Mouse (Mus musculus): ENCODE results near the gene 6030445D17Rik. TPM values are rescaled to one million over a fixed set of nuclear protein-coding genes. Genes with fewer than 3 reads are reported as not detected.

6030445D17Rik gene
- total RNA-seq, 2 experiments from 2014 or later: 0.13 to 0.17 TPM

DNA sequence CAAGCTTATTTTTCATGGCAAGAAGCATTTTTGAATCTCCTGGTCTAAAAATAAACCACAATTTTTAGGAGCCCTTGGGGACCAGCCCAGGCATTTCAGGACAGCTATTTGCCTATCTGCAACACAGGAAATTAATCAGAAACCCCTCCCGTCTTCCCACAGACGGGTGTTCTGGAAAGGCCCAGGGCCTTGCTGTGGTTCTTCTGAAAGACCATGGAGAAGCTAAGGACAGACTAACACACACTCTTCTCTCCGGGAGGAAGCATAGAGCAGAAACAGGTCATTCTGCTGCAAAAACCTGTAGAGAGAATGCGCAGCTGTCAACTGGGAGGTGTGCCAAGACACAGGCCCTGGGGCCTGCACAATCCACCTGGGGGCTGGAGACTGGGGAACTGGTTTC is 4.2 kb downstream of the 6030445D17Rik start:
- peak overlapping the region; percentile 83 for H3K27ac ChIP-seq
- no peak for TF ChIP-seq CTCF (IDR thresholded peaks at IDR 0.05)
- H3K4me3 ChIP-seq: 0 out of 2 replicates have a peak overlapping the region, but pooled peaks have one; percentile 14
- DNase-seq: peak; percentile 48
- intact Hi-C loops (cut with DNase I): no loop called here

DNA sequence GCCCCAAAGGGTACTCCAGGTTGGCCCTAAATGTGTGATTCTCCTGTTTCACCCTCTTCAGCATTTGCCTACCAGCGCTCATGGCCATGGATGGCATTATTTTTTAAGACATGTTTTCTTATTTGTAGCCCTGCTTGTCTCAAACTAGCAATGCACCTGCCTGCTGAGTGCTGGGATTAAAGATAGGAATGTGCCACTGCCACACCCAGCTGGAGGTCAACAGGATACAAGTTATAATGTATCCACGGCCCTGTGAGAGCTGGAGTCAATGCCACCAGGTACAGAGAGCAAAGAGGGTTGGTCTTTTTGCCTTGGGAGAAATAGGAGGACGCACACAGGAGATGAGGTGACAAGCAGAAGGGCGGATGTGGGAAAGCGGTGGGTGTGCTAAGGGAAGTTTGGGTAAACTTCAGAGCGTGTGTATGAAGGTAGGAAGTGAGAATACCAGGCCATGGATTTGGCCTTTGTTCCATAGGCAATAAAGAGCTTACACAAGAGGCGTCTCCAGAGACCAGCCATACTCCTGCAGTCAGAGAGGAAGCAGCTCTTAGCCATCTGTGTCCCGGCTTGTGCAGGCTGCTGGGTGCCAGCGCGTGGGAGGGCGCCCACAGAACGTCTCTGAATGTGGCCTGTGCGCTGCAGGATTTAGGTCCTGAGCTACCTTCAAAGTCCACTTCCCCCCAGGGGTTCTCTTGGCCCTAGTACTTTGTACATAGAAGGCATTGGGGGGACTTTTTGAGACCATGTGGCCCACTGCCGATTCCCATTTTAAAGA is 6.7 kb downstream of the 6030445D17Rik start:
- no peak for DNase-seq
- intact Hi-C loops (cut with DNase I): no loop called here
- H3K4me3 ChIP-seq: peak overlapping the region; percentile 90
- peak overlapping the region; percentile 95 for H3K27ac ChIP-seq
- TF ChIP-seq CTCF (IDR thresholded peaks at IDR 0.05): no peak

GRCm38 (mm10) chr4:136469371-136469903 is 7.4 kb downstream of the 6030445D17Rik start, which contains the start of gene Luzp1:
Gene Luzp1 (plus strand): TSS chr4:136469761.
- DNase-seq: peak; percentile 93
- H3K27ac ChIP-seq: peak within 1 kb of the TSS; percentile 95
- peak; percentile 16 for TF ChIP-seq CTCF (IDR thresholded peaks at IDR 0.05)
- intact Hi-C loops (cut with DNase I): no loop called here
- peak within 1 kb of the TSS; percentile 90 for H3K4me3 ChIP-seq

DNA sequence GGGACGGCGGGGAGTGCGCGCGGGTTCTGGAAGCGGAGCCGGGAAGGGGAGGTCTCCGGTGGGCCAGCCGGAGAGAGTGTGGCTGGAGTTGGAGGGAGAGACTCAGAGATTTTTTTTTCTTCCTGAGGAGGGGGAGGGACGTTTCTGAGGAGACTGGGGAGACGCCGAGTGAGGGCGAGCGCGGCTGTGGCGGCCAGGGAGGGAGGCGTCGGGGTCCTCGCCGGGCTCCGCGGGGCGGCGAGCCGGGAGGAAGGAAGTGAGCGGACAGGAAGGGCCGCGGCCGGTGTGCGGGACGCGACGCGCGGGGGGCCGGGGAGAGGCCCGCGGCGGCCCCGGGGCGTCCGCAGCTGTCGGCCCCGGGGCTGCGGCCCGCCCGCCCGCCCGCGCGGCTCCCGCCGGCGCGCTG is 7.9 kb downstream of the 6030445D17Rik start:
- intact Hi-C loops (cut with DNase I): loop anchor here (2.0 to 5.0 kb wide), 2 partner anchors 19 to 42 kb away; no protein-coding TSS in a partner anchor
- no peak for TF ChIP-seq CTCF (IDR thresholded peaks at IDR 0.05)
- no peak for DNase-seq
- peak overlapping the region; percentile 95 for H3K27ac ChIP-seq
- H3K4me3 ChIP-seq: peak overlapping the region; percentile 90

DNA sequence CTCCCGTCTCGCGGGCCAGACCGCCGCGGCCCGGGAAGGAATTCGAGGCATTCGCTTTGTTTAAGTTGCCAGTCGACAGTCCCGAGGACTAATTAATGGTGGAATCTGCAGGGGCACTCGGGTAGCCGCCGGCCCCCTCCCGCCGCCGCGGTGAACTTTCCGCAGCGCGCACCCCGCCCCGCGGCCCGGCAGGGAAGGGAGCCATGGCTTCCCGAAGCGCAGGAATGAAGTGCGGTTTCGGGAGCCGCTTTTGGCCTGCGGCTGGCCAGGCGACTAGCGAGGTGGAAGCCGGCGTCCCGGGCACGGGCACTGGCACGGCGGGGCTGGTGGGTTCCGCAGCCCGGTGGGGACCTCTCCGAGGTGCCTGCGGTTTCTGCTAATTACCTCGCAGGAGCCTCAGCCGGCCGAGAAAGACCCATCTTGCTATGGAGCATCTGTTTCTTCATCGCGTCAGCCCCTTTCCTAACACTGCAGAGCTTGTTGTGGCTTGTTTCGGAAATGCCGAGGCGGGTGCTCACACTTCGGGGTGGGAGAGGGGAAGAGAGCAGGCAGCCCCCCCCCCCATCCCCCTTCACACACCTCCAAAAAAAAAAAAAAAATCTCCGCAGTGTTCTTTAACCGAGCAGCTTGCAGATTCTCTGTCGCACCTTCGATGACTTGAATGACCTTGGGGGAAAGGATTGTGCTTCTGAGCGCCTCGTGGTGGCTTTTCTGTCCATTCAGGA is 8.5 kb downstream of the 6030445D17Rik start:
- no peak for TF ChIP-seq CTCF (IDR thresholded peaks at IDR 0.05)
- peak overlapping the region; percentile 95 for H3K27ac ChIP-seq
- H3K4me3 ChIP-seq: peak overlapping the region; percentile 90
- peak; percentile 67 for DNase-seq
- intact Hi-C loops (cut with DNase I): loop anchor here (2.0 to 5.0 kb wide), 2 partner anchors 18 to 42 kb away; no protein-coding TSS in a partner anchor

DNA sequence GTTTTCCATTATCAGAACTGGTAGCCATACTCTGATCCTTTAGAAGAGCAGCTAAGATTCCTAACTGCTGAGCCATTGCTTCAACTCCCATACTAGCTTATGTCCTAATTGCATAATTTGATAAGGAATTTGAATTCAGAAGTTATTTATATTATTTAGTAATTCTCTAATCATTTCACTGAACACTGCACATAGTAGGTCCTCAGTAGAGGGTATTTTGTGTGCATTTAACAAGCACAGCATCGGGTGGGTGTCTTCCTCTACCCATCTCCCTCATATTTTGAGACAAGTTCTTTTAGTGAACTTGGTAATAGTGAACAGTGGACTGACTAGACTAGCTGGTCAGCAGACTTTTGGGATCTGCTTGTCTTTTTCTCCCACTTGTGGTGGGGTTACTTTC is 14.6 kb downstream of the 6030445D17Rik start:
- H3K4me3 ChIP-seq: no peak overlapping the region
- TF ChIP-seq CTCF (IDR thresholded peaks at IDR 0.05): no peak
- no peak for DNase-seq
- no peak overlapping the region for H3K27ac ChIP-seq
- intact Hi-C loops (cut with DNase I): no loop called here

DNA sequence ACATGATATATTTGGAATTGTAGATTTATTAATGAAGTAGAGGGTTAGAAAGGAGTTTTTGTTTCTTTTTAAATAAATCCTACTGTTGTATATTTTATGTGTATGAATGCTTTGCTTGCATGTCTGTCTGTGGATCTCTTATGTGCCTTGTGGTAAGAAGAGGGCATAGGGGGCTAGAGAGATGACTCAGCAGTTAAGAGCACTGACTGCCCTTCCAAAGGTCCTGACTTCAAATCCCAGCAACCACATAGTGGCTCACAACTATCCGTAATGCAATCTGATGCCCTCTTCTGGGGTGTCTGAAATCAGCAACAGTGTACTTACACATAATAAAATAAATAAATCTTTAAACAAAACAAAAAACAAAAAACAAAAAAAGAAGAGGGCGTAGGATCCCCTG is 24.5 kb downstream of the 6030445D17Rik start:
- Histone ChIP-seq H3K27ac (0 out of 2 replicates have a peak overlapping the region, but pooled peaks have one; percentile 24), H3K4me3 (no peak overlapping the region)
- TF ChIP-seq CTCF (IDR thresholded peaks at IDR 0.05): no peak
- intact Hi-C loops (cut with DNase I): no loop called here
- no peak for DNase-seq

GRCm38 (mm10) chr4:136495993-136496392 is 33.9 kb downstream of the 6030445D17Rik start:
- Histone ChIP-seq H3K4me3 (no peak overlapping the region), H3K27ac (no peak overlapping the region)
- intact Hi-C loops (cut with DNase I): no loop called here
- TF ChIP-seq CTCF (IDR thresholded peaks at IDR 0.05): no peak
- no peak for DNase-seq

DNA sequence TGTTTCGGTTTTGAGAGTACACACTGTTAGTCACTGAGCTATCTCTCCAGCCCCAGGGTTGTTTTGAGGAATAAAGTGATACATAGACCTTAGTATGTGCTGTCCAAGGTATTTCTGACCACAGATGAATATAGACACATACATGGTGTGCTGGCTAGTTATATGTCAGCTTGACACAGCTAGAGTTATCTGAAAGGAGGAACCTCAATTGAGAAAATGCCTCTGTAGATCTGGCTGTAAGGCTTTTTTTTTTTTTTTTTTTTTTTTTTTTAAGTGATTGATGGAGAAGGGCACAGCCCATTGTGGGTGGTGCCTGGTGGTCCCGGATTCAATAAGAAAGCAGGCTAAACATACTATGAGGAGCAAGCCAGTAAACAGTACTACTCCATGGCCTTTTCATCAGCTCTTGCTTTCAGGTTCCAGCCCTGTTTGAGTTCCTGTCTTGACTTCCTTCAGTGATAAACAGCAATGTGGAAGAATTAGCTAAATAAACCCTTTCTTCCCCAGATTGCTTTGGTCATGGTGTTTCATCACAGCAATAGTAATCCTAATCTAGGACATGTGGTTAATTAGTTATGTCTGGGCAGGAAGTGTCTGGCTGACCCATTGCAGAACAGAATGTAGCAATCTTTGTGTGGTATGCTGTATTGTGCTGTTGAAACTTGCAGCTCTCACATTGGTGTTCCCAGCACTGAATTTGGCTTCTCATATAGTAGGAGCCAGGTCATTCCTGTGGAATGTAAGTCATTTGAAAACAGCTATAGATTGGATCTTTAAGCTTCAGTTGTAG is 43.6 kb downstream of the 6030445D17Rik start:
- Histone ChIP-seq H3K27ac (no peak overlapping the region), H3K4me3 (no peak overlapping the region)
- intact Hi-C loops (cut with DNase I): no loop called here
- DNase-seq: no peak
- no peak for TF ChIP-seq CTCF (IDR thresholded peaks at IDR 0.05)

DNA sequence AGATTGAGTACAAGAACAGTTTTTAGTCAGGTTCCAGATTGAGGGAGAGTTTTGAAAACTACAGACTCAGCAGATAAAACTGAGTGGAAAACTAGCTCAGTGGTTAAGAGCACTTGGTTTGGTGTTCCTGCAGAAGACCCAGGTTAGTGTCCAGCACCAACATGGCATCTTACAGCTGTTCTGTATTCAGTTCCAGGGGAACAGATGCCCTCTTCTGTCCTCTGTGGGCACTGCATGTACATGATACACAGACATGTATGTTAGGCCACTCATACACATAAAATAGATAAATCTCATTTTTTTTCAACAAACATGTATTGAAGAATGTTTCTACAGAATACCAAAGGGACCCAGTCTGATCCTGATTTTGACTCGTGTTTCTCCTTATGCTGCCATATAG is 47.8 kb downstream of the 6030445D17Rik start:
- no peak for DNase-seq
- Histone ChIP-seq H3K4me3 (no peak overlapping the region), H3K27ac (no peak overlapping the region)
- intact Hi-C loops (cut with DNase I): loop anchor here (5.0 kb wide), 1 partner anchor 38 kb away; no protein-coding TSS in a partner anchor
- peak; percentile 57 for TF ChIP-seq CTCF (IDR thresholded peaks at IDR 0.05)

DNA sequence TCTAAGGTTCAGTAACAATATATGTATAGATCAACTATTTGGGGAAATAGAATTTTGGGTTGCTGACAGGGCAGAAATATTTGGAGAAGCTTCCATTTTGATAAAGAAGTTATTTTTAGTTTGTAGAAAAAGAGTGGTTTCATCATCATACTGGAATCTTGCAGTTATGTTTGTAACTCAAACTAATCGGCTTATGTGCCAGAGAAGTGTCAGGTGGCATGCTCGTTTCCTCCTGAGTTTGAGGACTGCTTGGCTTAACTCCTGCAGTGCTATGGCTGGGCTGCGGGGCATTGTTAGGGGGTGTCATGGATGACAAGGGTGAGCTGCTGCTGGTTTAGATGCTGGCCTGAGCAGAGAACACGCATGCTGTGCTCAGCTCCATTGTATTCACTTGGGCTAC is 49.7 kb downstream of the 6030445D17Rik start:
- intact Hi-C loops (cut with DNase I): loop anchor here (5.0 kb wide), 1 partner anchor 39 kb away; no protein-coding TSS in a partner anchor
- Histone ChIP-seq H3K4me3 (no peak overlapping the region), H3K27ac (no peak overlapping the region)
- no peak for TF ChIP-seq CTCF (IDR thresholded peaks at IDR 0.05)
- DNase-seq: no peak

GRCm38 (mm10) chr4:136512905-136513304 is 50.9 kb downstream of the 6030445D17Rik start:
- intact Hi-C loops (cut with DNase I): loop anchor here (5.0 kb wide), 1 partner anchor 41 kb away; no protein-coding TSS in a partner anchor
- no peak overlapping the region for H3K4me3 ChIP-seq
- H3K27ac ChIP-seq: 0 out of 2 replicates have a peak overlapping the region, but pooled peaks have one; percentile 16
- TF ChIP-seq CTCF (IDR thresholded peaks at IDR 0.05): no peak
- peak; percentile 46 for DNase-seq

Other genes starting within 250 kb of the 6030445D17Rik start
- gene Tcea3, start 214.5 kb upstream of the 6030445D17Rik start, total RNA-seq (2021): 100 to 1,000 TPM; 344 to 373 TPM
- gene Zfp46, start 177.6 kb upstream of the 6030445D17Rik start, total RNA-seq (2021): 10 to 100 TPM; 21.0 to 36.7 TPM
- gene Hnrnpr, start 151.3 kb upstream of the 6030445D17Rik start, total RNA-seq (2021): 10 to 100 TPM; 20.9 to 27.0 TPM
- not detected for gene Htr1d, start 38.7 kb upstream of the 6030445D17Rik start, total RNA-seq (2021)
- gene Luzp1, start 7.5 kb downstream of the 6030445D17Rik start, total RNA-seq (2021): 10 to 100 TPM; 10.8 to 16.0 TPM
- gene Kdm1a, start 140.5 kb downstream of the 6030445D17Rik start, total RNA-seq (2021): 10 to 100 TPM; 18.2 to 20.0 TPM
- gene Tex46, start 148.2 kb downstream of the 6030445D17Rik start, total RNA-seq (2021): not detected
- not detected for gene Lactbl1, start 160.4 kb downstream of the 6030445D17Rik start, total RNA-seq (2021)

Data from gastrocnemius, adult 2 months (tissue).